Mouse (Mus musculus) hindlimb bud, embryonic 11.5 days (tissue): ENCODE data around the gene Pym1.

Experiments used
- DNase-seq: peaks from one replicate; pipeline ENCODE4 v3.0.0-alpha.2; 2012; ENCODE audit warnings: low read depth, low spot score; ENCODE audit errors: extremely low spot score

Gene Pym1

DNA sequence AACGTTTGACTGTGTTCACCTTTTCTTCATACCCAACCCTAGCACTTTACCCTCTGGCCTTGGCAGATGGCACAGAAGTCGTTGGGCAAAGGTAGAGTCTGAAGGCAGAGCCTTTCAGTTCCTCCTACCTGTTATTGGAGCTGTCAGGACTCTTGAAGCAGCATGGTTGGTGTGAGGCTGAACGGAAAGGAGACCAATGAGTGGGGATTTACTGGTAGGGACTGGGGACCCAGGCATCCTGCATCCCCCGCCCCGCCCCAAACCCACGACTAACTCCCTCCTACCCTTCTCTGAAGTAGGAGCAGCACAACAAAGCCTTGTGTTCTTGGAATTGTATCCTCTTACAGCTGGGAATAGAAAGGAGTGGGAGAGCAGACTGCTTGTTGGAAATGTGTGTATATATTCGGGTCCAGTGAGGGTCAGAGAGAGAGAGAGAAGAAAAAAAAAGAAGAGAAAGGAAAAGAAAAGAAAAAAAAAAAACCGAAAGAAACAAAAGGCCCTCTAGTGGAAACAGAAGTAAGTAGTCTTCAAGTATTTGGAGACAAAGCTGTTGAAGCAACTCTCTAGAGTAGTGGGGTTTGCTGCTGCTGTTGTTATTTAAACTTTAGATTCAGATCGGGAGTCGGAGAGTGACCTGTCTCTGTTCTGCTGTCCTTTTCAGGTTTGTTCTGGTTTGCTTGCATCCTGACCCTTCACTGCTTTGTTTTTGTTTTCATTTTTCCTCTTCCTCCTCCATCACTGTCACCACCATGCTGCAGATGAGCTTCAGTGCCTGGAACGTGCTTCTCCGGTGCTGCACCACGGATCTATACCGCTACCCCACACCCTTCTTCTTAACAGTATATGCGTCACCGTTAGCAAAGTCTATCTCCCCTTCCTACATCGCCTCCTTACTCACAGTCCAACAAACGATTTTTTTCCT, 2.7 kb upstream of the Pym1 start, which contains the start of gene Dgka:
TSS of gene Dgka (minus strand) at position 176 of the 922 bp plus-strand sequence.
- no peak for DNase-seq

DNA sequence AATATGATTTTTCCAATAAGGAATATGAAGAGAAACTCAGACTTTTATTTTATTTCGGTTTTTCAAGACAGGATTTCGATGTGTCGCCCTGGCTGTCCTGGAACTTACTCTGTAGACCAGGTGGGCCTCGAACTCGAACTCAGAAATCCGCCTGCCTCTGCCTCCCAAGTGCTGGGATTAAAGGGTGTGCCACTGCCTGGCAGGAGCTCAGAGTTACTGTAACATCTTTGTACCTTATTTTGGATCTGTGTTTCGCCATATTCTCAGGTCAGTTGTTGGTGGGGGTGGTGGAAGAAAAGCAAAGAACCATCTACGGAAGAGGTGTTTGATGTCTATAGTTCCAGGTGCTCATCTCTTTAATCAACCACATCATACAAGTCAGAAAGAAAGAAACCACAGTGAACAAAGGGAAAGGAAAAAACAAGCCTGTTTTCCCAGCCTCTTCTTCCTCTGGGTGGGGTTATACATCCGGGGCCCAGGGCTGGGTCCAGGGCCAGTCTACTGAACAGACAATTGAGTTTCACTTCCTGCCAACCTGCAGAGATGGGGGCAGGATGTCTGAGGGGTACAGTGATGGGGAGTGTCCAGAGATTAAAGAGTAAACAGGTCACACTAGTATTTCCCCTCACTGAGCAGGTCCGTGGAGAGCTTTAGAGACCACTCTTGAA, 1.6 kb upstream of the Pym1 start:
- DNase-seq: no peak

DNA sequence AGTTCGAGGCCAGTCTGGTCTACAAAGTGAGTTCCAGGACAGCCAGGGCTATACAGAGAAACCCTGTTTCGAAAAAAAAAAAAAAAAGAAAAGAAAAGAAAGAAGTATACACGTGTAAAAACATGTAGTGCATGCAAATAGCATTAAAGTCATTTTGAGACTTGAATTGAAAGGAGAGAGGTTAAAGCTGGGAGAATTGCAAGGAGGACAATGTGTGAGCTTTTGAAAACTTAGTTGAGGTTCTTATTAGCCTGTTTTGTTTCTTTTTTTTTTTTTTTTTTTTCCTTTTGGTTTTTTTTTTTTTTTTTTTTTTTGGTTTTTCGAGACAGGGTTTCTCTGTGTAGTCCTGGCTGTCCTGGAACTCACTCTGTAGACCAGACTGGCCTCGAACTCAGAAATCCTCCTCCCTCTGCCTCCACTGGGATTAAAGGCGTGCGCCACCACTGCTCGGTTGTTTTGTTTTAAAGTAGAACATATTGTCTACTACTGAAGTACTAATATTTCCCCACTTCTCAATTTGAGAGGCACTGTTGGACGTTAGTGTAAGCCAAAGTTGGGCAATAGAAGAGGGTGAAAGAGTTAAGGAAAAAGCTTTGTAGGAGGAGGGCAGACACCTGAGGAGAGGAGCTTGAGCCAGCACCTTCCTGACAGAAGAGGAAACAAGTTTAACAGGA, 580 bp upstream of the Pym1 start:
- DNase-seq: no peak

DNA sequence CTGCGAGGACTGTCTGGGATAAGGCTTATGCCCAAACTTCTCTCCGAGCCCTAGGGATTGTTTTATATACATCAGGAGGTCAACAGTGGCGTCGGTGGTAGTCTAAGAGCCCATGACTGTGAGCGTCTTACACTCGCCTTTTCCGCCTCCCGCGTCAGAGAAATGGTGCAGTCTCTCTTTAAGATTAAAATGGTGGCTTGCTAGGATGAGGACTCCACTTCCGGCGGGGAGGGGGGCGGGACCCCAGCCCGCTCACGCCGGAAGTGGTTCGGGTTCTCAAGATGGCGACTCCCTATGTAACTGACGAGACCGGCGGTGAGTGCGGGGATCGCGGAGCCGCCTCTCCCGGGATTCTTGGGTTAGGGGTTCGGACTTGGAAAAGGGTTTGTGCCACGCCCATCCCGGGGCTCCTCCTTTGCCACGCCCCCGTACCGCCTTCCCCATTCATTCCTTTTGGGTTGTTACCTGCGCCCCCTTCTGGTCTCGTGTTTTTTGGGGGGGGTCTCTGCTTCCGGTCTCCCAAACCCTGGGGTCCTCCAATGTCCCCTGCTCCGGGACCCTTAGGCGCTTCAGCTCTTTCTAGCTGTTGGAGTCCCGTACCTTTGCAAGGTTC, 669 bp downstream of the Pym1 start:
- DNase-seq: peak; percentile 73

DNA sequence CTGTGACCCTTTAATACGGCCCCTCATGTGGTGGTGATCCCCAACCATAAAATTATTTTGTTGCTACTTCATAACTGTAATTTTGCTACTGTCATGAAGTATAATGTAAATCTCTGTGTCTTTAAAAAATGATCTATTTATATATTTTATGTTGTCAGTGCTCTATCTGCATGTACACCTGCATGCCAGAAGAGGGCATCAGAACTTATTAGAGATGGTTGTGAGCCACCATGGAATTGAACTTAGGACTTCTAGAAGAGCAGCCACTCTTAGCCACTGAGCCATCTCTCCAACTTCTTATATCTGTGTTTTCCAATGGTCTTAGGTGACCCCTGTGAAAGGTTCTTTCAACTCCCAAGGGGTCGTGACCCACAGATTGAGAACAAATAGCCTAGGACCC, 25.2 kb downstream of the Pym1 start:
- no peak for DNase-seq

DNA sequence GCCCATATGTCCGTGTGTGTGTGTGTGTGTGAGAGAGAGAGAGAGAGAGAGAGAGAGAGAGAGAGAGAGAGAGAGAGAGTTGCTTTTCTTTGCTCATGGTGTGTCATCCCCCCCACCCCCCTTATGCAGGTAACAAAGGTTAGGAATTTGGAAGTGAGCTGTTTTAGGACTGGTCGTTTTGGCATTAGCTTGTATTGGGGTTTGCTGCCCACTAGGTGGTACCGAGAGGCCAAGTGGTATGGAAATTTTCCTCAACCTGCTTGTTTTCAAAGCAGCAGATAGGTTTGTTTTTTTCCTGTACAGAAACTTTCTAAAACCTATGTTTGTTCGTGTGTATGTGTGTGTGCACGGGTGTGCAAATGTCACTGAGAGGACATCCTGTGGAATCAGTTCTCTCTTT, 26.0 kb downstream of the Pym1 start:
- no peak for DNase-seq

DNA sequence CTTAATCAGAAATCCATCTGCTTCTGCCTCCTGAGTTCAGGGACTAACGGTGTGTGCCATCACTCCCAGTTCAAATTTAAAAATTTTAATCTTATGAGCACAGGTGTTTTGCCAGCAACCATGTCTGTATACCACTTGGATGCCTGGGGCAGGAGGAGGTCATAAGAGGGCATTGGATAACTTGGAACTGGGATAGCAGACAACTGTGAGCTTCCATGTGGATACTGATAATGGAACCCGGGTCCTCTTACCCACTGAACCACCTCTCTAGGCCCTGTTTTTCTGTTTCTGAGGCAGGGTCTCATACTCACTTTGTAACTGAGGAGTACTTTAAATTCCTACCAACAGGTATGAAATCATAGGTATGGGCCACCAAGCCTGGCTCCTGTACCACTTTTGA, 30.8 kb downstream of the Pym1 start:
- no peak for DNase-seq

DNA sequence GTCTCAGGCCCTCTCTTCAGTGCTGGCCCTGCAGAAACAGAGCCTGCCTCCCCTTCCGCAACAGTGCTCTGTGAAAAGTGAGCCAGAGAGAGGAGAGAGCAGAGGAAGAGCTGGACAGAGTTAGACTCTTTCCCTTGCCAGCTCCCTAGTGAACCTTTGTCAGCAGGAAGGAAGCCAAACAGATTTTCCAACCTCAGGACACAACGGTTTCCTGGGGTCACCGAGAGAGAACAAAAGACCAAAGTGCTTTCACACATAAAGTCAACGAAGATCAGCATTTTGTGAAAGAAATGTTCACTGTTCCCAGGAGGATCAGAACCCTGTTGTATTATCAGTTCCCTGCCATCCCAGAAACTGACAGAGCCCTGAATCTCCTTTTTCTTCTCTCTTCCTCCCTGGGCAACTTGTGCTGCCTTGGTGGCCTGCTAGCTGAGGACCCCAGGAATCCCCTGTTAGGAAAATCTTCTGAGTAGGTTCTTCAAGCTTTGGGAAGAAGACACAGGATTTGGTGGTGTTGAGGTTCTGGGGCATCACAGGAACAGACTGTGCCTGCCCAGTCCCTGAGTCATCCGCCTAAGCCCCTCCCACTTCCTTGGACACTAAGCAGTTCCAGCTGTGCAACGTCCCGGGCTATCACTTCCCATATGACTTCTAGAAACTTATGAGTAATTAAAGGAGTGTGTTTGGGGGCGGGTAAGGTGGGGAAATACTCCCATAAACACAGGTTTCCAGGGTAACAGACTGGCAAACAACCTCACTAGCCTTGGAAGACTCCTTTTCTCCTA, 31.5 kb downstream of the Pym1 start:
- peak; percentile 70 for DNase-seq

DNA sequence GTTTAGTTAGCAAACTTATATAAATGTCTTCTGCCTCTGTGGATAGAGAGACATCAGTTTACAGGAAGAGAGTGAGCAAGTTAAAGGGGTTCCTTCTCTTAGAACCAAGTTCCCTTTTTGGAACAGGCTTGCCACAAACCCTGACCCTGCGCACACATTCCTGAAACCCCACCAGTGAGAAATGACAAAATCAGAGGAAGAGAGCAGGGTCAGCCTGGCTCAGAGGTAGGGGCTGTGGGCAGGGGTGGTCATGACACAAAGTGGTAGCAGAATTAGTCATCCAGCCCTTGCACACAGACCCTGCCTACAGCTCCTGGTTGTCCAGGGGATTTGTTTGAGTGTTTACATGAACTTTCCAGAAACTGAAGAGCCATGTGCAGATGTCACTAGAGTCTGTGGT, 32.5 kb downstream of the Pym1 start:
- DNase-seq: no peak

DNA sequence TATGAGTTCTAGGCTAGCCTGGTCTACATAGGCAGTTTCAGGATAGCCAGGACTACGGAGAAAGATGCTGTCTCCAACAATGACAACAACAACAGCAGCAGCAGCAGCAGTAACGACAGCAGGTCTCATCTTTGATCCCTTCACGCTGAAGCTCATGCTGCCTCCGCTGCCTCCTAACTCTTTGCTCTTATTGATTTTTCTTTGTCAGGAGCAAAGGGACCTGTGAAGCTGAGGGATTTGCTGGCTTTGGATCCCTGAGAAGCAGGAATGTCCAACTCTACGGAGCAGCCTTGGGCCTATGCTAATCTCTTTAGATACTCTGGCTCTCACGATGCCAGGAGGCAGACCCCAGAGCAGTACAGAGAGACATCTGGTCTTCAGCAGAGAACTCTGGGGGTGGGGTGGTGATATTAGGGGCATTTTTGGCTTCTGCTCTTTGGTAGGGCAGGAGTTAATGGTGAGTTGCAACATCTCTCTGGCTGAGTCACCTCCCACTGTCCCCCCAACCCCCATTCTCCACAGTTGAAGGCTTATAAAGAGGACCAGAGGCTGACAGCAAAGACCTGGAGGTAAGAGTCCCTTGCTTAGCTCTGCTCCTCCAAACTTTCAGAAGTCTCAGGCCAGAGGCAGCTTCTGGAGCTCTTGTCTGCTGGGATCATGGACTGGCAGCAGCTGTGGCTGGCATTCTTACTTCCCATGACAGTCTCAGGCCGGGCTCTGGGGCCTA, 42.9 kb downstream of the Pym1 start, which contains the start of gene Mmp19:
TSS of gene Mmp19 (plus strand) at position 513 of the 727 bp plus-strand sequence.
- DNase-seq: no peak

DNA sequence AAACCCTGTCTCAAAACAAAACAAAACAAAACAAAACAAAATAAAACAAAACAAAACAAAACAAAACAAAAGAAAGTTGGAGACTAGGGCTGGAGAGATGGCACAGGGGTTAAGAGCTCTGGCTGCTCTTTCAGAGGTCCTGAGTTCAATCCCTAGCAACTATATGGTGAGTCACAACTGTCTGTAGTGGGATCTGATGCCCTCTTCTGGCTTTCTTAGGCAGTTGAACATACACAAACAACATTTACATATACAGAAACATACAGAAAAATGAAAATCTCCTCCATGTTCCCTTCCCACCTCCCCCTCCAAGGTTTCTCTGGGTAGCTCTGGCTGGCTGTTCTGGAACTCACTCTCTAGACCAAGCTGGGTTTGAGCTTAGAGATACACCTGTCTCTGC, 44.4 kb downstream of the Pym1 start:
- no peak for DNase-seq

DNA sequence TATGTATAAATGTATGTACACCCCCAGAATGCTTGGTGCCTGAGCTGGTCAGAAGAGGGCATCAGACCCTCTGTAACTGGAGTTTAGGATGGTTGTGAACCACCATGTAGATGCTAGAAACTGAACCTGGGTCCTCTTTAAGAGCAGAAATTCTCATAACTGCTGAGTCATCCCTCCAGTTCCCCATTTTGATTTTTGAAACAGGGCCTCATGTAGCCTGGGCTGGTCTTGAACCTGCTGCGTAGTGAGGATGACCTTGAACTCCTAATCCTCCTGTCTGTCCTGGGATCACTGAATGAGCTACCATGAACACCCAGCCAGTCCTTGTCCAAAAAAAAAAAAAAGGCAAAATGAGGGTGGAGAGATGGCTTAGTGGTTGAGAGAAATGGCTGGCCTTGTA, 45.6 kb downstream of the Pym1 start:
- no peak for DNase-seq

DNA sequence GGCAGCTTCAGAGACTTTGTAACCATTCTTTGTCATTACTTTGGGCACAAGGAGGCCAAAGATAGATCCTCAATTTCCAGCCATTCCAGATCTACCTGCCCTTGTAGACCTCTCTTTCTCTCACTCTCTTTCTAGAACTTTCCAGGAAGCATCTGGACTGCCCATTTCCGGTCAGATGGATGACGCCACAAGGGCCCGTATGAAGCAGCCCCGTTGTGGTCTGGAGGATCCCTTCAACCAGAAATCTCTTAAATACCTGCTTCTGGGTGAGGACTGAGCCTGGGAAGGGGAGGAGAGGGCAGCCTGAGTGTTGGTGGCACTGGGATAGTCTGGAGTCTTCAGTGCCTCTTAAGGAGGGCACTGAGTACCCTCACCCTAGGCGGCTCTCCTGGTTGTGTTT, 46.7 kb downstream of the Pym1 start:
- no peak for DNase-seq

DNA sequence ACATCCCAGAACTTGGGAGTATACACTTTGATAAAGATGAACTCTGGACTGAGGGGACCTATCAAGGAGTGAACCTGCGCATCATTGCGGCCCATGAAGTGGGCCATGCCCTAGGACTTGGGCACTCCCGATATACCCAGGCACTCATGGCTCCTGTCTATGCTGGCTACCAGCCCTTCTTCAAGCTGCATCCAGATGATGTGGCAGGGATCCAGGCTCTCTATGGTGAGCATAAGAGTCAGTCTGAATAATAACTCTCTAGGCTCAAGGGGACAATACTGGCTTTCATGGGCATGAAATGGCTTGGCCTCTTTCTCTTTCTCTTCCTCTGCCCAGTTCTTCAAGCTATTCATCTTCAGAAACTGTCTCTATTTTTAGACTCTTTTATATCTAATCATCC, 47.9 kb downstream of the Pym1 start:
- no peak for DNase-seq

DNA sequence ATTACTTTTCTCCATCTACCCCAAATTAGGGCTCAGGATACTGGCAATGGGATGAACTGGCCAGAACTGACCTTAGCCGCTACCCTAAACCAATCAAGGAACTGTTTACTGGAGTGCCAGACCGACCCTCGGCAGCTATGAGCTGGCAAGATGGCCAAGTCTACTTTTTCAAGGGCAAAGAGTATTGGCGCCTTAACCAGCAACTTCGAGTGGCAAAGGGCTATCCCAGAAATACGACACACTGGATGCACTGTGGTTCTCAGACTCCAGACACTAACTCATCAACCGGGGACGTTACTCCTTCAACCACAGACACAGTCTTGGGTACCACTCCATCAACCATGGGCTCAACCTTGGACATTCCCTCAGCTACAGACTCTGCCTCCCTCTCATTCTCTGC, 51.0 kb downstream of the Pym1 start:
- DNase-seq: no peak

DNA sequence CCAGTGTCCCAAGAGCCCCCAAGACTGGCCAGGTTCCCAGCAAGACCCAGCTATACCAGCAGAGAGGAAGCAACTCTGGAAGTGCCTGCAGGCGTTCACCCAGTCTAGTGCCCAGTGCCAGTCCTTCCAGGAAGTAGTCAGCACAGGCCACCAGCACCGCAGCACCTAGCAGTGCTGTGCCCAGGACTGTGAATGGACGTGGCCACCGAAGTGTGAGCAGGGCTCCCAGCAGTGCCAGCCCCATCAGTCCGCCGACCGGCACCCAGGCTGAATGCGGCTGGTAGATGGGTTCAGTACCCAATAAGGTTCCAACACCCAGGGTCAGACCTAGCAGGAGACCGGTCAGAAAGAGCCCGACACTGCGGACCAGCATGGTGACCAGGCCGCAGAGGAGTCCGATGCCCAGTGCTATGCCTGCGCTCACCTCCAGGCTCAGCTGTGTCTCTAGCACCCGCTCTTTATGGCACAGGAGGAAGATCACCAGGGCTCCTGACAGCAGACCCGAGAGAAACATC, 54.3 kb downstream of the Pym1 start:
- no peak for DNase-seq

DNA sequence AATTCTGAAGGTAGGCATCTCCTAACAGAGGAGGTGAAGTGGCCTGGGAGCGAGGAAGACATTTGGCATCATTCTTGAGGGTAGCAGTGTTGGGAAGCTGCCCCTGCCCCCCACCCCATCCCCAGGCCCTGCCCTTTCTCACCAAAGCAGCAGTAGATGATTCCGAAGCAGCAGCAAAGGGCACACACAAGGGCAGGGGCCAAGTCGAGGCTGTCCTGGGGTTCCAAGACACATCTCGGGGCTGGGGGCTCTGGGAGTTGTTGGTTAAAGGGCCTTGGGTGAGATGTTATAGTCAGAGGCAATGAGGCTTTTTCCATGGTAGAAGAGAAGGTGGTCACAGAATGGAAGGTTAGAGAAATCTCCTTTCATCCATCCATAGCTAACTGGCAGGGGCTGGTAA, 55.3 kb downstream of the Pym1 start:
- no peak for DNase-seq

DNA sequence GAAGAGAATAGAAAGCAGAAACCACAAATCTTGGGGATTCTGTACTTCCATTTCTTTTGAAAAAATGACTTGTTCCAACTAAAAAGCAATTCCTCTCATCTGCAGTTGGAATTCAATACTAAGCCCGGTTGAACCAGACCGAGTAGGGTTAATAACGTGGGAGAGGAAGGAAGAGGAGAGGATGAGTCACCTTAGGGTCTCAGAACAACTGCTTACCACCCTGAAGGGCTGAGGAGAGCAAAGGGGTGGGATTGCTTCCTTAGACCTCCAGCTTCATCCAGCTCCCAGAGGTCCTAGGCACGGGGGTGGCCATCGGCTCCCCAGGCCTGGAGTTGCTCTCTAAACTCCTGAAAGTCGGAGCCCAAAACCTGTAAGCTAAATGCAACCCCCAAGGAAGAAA, 55.7 kb downstream of the Pym1 start:
- DNase-seq: no peak

DNA sequence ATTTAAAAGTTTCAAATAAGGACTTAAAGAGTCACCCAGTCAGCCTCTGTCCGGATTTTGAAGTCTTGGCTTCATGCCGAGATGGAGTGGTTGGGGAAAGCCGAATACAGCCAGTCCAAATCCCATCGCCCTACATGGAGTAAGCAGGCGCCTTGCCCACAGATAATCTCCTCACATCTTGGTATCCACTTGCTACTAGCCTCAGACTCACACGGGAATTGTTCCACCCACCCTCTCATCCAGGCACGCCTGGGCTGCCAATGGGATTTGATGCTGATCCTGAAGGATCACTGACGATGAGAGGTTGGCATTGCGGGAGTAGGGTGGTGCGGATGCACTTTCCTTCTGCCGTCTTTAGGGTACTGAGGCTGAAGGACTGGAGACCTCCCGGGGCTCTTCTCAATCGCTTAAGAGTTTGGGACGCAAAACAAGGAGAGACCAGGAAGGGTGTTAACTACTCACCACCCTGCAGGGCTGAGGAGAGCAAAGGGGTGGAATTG, 56.1 kb downstream of the Pym1 start, which contains the start of gene Dnajc14:
TSS of gene Dnajc14 (plus strand) at position 292 of the 500 bp plus-strand sequence.
- no peak for DNase-seq
